Mouse (Mus musculus) G1E-ER4 (cell line): Measurements from ENCODE around the gene Capn5. TPM values are rescaled to one million over a fixed set of nuclear protein-coding genes. Genes with fewer than 3 reads are reported as not detected.

Experiments used
- GATA1 ChIP-seq: IDR thresholded peaks from one replicate; pipeline ENCODE4 v1.8.0; 2012; ENCODE audit warnings: low read length, inconsistent platforms
- polyA plus RNA-seq: library from polyadenylated mRNA; stranded (reverse); fragments of >175 nt; gene quantifications from 2 replicates; pipeline ENCODE4 v1.2.3, GENCODE M21; 2012

The Capn5 gene
- 0.51 and 0.69 TPM in 2 replicates for polyA plus RNA-seq

GRCm38 (mm10) chr7:98177929-98178559 lies at the start of gene Capn5:
Gene Capn5 (minus strand): TSS chr7:98178274.
- TF ChIP-seq GATA1, result no peak

- no peak for TF ChIP-seq GATA1
Measured at GRCm38 (mm10) chr7:98223796-98224195, 45.7 kb upstream of the Capn5 start.

GRCm38 (mm10) chr7:98216713-98217112 lies 38.6 kb upstream of the Capn5 start:
- no peak for TF ChIP-seq GATA1

DNA sequence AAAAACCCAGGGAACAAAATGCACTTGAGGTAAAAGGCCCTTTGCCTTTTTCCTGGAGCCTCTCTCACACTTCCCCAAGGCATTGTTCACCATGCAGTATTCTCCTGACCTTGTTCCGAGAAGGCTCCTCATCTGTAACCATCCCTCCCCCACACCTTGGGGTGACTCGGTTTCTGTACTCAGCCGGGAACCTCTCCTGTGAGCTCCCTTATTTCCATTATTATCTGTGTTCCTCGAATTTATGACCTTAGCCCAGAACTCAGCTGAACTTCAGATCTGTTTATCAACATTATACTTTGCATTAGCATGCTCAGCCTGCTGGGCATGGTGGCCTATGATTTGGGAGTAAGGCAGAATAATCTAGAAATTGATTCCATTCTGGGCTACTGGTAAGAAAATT lies 24.9 kb upstream of the Capn5 start:
- no peak for TF ChIP-seq GATA1

GRCm38 (mm10) chr7:98201493-98202028 lies 23.5 kb upstream of the Capn5 start:
- TF ChIP-seq GATA1, result no peak

DNA sequence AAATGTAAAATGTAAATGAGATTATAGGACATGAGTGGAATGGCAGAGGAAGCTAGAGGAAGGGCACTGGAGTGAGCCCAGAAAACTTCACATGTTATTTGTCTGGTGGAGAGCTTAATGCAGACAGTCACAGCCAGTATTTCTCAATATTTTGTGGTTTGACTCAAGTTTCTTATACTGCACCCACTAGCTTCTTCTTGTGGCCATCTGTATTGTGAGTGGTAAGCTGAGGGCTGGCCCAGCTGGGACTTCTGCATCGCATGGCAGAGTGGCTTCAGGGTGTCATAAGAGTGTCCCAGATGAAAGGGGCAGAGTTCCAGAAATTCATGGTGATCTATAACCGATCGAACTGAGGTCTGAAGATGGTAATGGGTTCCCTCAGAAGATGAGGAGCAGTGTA lies 22.3 kb upstream of the Capn5 start:
- TF ChIP-seq GATA1, result no peak

DNA sequence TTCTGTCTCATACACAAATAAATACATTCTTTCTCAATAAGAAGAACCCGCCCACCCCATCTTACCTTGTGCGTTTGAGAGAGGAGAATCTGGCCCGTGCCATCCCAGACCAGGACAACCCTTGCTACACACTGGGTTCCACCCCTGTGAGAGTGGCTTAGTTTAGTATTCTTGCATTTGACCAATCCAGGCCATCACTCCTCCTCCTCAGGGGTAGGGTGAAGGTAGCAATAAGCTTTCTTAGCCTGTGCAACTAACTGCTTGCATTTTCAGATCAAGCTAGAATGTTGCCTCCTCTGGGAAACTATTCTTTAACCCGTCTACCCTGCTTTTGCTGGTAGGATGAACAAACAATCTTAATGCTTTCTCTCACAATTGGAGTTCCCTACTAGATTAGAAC lies 21.3 kb upstream of the Capn5 start, which contains the start of gene B3gnt6:
TSS of gene B3gnt6 (minus strand) at position 101 of the 400 bp plus-strand sequence.
- TF ChIP-seq GATA1, result no peak

DNA sequence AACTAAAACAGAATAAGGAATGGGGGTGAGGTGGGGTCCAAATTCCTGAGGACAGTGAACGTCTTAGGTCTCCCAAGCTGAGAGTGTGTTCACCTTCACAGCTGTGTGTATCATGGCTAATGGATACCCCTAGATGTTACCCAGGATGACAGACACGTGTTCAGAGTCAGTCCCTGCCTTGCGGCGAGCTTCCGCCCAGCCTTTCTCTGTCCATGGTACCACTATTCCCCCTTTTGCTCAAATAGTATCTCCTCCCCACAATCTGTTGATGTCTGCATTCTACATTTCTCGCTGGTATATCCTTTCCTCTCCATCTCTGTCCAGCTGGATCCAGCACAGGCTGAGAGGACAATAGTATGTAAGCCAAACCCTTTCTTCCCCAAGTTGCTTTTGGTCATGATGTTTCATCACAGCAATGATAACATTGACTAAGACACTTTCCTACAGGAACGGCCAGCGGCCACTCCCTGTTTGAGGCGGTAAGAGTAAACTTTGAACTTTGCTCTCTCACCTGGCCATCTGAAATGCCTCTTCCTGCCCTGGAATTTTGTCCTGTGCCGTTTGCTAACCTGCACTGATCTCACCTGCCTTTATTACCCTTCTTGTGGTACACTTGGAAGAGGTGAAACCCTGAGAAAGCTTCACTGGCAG lies 17.2 kb upstream of the Capn5 start:
- TF ChIP-seq GATA1, result no peak

DNA sequence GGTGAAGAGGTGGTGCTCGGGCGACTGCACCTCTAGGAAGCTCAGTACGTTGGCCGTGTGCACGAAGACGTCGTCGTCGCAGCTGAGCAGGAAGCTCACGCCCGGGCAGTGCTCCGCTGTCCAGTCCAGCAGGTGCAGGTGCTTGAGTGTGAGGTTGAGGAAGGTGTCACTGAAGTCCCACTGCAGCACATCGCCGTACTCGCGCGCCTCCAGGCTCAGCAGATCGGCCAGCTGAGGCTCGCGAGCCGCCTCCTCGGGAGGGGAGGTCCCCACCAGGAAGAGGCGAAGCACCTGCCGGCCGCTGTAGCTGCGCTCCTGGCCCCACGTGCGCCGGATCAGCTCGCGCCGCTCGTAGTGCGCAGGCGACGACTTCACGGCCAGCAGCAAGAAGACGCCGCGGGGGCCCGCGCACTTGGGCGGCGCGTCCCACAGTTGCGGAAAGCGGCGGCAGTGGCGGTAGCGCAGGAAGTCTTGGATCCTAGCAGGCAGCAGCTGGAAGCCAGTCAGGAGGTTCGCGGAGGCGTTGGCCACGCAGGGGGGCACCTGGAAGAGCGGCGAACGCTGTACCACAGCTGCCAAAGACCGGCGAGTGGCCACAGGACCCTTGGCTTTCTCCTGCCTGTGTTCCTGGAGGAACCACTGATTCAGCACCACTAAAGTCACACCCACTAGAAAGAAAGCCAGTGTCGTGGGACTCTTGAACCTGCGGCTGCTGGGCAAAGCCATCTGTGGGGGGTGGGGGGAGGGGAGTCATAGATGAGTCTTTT lies 16.1 kb upstream of the Capn5 start:
- TF ChIP-seq GATA1, result no peak

DNA sequence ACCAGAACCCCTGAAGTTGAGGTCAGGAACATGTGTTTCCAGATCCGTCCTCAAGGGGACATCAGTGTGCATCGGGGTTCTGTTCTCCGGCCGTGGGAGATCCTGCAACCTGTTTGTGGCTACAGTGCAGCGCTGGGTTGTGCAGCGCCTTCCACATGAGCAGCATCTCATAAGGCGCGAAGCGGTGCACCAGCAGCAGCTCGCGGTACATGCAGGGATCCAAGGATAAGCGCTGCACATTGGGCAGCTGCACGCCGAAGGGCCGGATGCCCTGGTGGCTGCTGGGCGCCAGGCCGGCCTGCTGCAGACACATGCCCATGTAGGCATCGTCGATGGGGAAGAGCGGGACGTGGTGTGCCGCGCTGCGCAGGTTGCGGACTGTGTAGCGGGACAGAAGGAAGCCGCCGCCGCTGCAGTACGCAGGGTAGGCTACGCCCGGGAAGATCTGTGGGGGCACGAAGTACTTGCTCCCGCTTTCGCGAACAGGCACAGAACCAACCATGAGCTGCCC lies 15.5 kb upstream of the Capn5 start:
- no peak for TF ChIP-seq GATA1

- no peak for TF ChIP-seq GATA1
Measured at GRCm38 (mm10) chr7:98191571-98192250, 13.6 kb upstream of the Capn5 start.

GRCm38 (mm10) chr7:98190578-98190977 lies 12.5 kb upstream of the Capn5 start:
- TF ChIP-seq GATA1, result no peak

GRCm38 (mm10) chr7:98189745-98190144 lies 11.7 kb upstream of the Capn5 start:
- no peak for TF ChIP-seq GATA1

GRCm38 (mm10) chr7:98188680-98189079 lies 10.6 kb upstream of the Capn5 start:
- TF ChIP-seq GATA1, result no peak

DNA sequence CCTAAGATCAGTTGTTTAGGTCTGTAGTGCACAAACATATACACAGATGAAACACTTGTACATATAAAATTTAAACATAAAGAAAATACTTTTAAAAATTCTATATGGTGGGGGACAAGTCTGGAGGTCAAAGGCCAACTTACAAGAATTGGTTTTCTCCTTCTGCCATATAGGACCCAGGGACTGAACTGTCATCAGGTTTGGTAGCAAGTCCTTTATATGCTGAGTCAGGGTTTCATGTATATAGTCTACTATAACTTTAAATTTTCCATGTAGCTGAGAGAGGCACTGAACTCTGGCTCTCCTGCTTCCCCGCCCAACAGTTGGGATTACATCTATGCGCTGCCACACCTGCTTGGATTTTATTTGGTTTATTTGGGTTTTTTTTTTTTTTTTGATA lies 10.2 kb upstream of the Capn5 start:
- no peak for TF ChIP-seq GATA1
